Mouse (Mus musculus) monocyte, adult 5-6 weeks (primary cell): ENCODE data around the gene Fank1. TPM values are rescaled to one million over a fixed set of nuclear protein-coding genes. Genes with fewer than 3 reads are reported as not detected.
"Not testable (repeated sequence)": the region's sequence is repeated elsewhere in the genome, so short reads cannot be mapped to it uniquely, and the experiment has no call there.

Experiments used
- ATAC-seq: fragments of 153-309, 156-312 bp; replicated peaks from 2 replicates; pipeline ENCODE4 v1.8.0; 2017; ENCODE audit warnings: mild to moderate bottlenecking; ENCODE audit not compliant: low TSS enrichment, insufficient number of reproducible peaks, severe bottlenecking, poor library complexity, low FRiP score
- total RNA-seq: library from RNA; stranded (forward); fragments of 200-1000, 200-491, 200-594 nt; gene quantifications from 3 replicates; pipeline ENCODE4 v1.2.3, GENCODE M21; 2017

Gene Fank1
- total RNA-seq, 1 experiment from 2014 or later = not detected

- ATAC-seq = no peak
Observed at GRCm38 (mm10) chr7:133876139-133876538, 99.5 kb downstream of the Fank1 start.

GRCm38 (mm10) chr7:133876646-133877342, 100.1 kb downstream of the Fank1 start:
- no peak for ATAC-seq

GRCm38 (mm10) chr7:133879761-133880160, 103.1 kb downstream of the Fank1 start:
- no peak for ATAC-seq

- not testable (repeated sequence) for ATAC-seq
Observed at GRCm38 (mm10) chr7:133884759-133885431, 108.2 kb downstream of the Fank1 start.

- no peak for ATAC-seq
Observed at GRCm38 (mm10) chr7:133888926-133889920, 112.6 kb downstream of the Fank1 start.

GRCm38 (mm10) chr7:133889986-133890385, 113.3 kb downstream of the Fank1 start:
- ATAC-seq = no peak

GRCm38 (mm10) chr7:133891298-133891697, 114.6 kb downstream of the Fank1 start:
- ATAC-seq = no peak

- ATAC-seq = no peak
Observed at GRCm38 (mm10) chr7:133891796-133892195, 115.1 kb downstream of the Fank1 start.

- no peak for ATAC-seq
Observed at GRCm38 (mm10) chr7:133899391-133899790, 122.7 kb downstream of the Fank1 start.

GRCm38 (mm10) chr7:133908966-133909365, 132.3 kb downstream of the Fank1 start:
- no peak for ATAC-seq

- ATAC-seq = no peak
Observed at GRCm38 (mm10) chr7:133909833-133910375, 133.2 kb downstream of the Fank1 start.

GRCm38 (mm10) chr7:133911881-133912280, 135.2 kb downstream of the Fank1 start:
- ATAC-seq = no peak

GRCm38 (mm10) chr7:133916230-133916629, 139.6 kb downstream of the Fank1 start:
- ATAC-seq = no peak

GRCm38 (mm10) chr7:133919306-133919705, 142.6 kb downstream of the Fank1 start:
- ATAC-seq = no peak

- ATAC-seq = no peak
Observed at GRCm38 (mm10) chr7:133919918-133920317, 143.3 kb downstream of the Fank1 start.

GRCm38 (mm10) chr7:133920724-133921123, 144.1 kb downstream of the Fank1 start:
- ATAC-seq = no peak

- ATAC-seq = no peak
Observed at GRCm38 (mm10) chr7:133921291-133921690, 144.6 kb downstream of the Fank1 start.

- ATAC-seq = no peak
Observed at GRCm38 (mm10) chr7:133923994-133924393, 147.3 kb downstream of the Fank1 start.

- ATAC-seq = no peak
Observed at GRCm38 (mm10) chr7:133925771-133926170, 149.1 kb downstream of the Fank1 start.
